Mouse (Mus musculus) 3134 (cell line): ENCODE results near the gene Pdrg1.

Source experiments
- DNase-seq: peaks from one replicate; pipeline ENCODE4 v3.0.0-alpha.2; 2011; ENCODE audit warnings: low spot score; ENCODE audit not compliant: insufficient read length; ENCODE audit errors: extremely low read depth

Pdrg1 gene

DNA sequence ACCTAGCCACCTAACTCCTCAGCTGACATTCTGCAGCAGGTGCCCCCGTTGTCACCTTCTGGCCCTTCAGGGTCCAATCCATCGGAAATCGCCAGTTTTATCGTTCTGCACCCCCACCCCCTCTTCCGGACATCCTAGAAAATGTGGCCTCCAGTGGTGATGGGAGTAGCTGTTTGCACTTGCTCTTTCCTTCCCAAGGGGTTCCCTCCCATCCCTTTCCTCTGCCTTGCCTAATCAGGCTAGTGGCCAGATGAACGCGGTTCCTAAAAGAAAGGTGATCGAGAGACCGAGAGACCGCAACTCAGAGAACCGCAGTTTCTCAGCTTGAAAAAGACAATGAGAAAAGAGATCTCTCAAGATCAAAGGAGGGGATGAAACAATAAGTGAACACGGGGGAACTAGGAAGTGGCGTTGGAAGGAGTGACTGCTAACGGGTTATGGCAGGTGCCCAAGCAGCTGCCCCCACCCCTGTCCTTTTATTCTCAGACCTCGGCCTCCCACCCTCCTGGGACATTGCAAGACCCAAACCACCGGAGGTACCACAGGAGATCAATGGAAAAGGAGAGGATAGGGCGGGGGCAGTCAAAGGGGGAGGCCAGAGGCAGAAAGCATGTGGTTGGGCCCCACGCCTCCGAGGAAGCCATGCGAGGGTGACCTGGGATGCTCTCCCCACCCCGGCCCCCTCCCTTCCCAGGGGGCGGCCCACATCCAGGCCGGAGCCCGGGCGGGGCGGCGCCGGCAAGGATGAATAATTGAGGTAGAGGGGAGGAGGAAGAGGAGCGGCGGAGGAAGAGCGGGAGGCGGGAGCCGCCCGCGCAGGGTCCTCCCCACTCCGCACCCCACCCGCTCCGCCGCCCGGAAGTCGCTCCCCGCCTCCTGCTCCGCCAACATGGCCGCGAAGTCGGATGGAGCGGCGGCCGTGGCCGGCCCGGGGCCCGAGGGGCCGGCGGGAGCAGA lies 16.2 kb upstream of the Pdrg1 start, which contains the start of gene Xkr7:
TSS of gene Xkr7 (plus strand) at position 727 of the 957 bp plus-strand sequence.
- DNase-seq: no peak

GRCm38 (mm10) chr2:153030422-153030821 lies 15.2 kb upstream of the Pdrg1 start:
- DNase-seq: no peak

- no peak for DNase-seq
Observed at GRCm38 (mm10) chr2:153027501-153027900, 12.3 kb upstream of the Pdrg1 start.

DNA sequence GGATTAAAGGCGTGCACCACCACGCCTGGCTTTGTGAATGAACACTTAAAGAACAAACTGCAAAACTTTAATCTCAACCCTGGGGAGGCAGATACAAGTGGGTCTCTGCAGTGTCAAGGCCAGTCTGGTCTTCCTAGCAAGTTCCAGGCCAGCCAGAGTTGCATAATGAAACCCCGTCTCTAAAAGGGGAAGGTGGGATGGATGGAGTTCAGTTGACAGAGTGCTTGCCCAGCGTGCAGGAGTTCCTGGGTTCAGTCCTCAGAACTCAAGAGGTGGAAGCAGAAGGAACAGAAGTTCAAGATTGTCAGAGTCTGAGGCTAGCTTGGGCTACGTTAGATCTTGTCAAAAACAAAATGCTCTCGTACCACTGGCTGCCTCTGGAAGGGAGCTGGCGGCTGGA lies 10.8 kb upstream of the Pdrg1 start:
- DNase-seq: no peak

DNA sequence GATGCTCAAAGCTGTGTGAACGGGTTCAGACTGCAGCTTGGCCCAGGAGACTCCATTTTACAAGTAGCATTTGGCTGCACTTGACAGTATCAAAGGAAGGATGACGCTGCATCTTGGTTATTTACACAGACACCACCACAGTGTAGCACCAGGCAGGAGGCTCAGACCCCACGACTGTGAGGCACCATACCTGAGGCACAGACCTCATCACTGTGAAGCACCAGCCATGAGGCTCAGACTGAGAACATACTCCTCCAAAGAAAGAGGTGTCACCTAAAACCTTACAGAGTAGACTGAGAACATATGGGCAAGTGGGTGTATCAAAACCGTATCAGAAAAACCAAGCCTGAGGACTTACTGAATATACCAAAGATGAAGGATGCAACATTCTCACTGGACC lies 7.6 kb upstream of the Pdrg1 start:
- DNase-seq: no peak

DNA sequence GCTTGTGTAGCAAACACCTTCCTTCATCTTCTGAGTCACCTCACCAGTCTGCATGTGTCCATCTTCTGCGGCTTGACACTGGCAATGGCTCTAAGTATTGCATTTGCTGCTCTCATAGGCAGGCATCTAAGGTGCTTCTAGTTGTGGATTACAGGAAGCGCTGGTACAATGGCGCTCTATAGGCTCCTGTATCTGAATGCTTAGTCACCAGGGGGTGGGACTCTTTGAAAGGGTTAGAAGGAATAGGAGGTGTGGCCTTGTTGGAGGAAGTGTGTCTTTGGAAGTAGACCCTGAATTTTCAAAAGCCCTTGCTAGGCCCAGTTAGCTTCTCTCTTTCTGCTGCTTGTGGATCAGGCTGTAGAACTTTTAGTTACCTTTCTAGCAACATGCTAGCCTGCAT lies 5.9 kb upstream of the Pdrg1 start:
- DNase-seq: peak; percentile 40

DNA sequence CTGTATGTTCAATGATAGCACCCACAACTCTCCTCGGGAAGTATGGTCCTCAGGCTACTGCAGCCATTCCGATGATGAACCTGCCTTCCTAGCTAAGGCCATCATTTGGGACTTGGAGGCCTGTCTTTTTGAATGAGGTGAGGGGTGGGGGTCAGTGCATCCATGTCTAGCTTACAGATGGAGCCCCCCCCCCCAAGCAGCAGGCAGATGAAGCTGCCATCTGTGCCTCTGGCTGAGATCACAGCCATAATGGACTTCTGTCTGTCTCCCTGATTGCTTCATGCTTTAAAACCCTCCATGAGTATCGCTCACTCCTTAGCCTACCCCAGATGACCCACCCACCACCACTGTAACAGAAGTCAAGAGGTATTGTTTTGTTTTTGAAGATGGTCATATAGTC lies 4.1 kb upstream of the Pdrg1 start:
- no peak for DNase-seq

GRCm38 (mm10) chr2:153016786-153017185 lies 1.6 kb upstream of the Pdrg1 start:
- DNase-seq: no peak

- DNase-seq: peak; percentile 27
Observed at GRCm38 (mm10) chr2:153015804-153016203, 577 bp upstream of the Pdrg1 start.

GRCm38 (mm10) chr2:153013724-153014515 lies 1.3 kb downstream of the Pdrg1 start:
- peak; percentile 42 for DNase-seq

DNA sequence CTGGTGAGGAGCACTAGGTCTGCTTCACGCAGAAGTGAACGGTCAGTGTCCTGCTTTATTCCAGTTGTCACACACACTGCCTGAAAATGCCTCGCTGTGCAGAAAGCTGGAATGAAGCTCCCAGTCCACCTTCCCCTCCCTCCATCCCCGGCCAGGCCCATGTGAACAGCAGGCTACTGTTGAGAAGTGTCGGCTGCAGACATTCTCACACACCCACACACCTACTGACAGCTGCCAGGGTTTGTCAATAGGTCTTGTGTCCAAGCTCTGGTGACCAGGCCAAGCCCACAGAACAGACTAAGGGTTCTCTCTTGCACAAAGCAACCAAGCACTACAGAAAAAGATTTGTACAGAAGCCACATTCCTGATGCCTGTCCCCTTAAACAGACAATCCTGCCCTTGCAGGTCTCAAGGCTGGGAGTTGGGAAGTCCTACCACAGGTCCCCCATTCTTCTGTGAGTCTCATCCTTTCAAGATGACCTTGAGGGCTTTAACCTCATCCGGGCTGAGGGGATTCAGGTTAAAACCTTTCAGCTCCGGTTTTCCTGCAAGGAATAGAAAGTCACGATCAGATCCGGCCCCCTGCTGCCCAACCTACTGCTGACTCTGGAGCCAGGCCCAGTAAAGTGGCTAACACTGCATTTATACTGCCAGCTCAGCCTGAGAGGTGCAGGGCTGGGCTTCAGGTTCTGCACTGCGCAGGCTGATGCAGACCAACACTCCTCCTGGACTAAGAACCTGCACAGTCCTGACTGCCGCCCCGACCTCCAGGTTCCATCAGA lies 5.8 kb downstream of the Pdrg1 start:
- no peak for DNase-seq

DNA sequence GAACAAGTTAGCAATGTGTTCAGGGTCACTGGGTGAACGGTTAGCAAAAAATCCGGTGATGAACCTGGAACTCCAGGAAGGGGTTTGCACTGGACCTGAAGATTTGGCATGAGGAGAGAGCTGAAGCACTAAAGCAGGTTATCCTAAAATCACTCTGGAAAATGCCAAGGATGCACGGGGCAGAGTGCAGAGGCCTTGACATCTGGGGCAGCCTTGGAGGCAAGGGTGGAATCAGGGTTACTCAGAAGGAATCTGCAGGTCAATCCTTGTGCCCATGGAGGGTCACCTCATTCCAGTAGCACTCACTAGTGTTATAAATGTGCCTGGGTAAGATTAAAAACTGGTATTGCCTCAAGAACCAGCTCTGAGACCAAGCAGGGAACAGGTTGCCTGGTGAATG lies 9.2 kb downstream of the Pdrg1 start:
- no peak for DNase-seq

- no peak for DNase-seq
Observed at GRCm38 (mm10) chr2:153003681-153004338, 11.4 kb downstream of the Pdrg1 start.

GRCm38 (mm10) chr2:153002492-153003248 lies 12.6 kb downstream of the Pdrg1 start:
- DNase-seq: no peak

DNA sequence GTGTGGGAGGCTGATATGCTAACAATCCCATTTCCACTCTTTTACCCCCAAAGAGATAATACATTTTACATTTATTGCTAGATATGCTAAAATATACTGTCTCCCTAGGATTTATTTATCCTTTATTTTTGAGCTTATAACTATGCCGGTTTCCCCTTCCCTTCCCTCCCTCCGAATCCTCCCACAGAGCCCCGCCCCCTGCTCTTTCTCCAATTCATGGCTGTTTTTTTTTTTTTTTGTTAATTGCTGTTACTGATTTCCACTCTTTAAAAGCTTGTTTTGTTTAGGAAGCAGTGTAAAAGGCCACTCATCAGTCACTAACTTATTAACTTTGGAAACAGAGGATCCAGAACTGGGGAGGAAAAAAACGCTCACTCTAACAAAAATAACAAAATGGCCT lies 18.2 kb downstream of the Pdrg1 start:
- no peak for DNase-seq

- DNase-seq: no peak
Observed at GRCm38 (mm10) chr2:152991529-152991928, 23.7 kb downstream of the Pdrg1 start.

- no peak for DNase-seq
Observed at GRCm38 (mm10) chr2:152985582-152985981, 29.6 kb downstream of the Pdrg1 start.

DNA sequence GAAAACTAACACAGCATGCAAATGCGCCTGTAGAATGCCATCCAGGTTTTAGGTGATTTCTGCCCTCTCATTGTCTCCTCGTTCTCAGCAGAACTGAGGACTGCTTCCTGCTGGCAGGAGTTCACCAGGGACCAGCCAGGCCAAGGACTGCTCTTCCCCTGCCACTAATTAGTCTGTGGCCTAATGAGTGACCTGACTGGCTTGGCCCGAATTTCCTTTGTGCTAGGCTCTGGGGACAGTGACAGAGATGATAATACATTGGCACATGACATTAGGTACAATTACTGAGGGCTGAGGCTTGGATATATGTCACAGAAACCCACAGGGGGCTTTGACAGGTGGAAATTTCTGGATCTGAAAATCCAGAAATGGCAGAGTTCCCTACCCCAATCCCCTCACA lies 38.2 kb downstream of the Pdrg1 start:
- no peak for DNase-seq

DNA sequence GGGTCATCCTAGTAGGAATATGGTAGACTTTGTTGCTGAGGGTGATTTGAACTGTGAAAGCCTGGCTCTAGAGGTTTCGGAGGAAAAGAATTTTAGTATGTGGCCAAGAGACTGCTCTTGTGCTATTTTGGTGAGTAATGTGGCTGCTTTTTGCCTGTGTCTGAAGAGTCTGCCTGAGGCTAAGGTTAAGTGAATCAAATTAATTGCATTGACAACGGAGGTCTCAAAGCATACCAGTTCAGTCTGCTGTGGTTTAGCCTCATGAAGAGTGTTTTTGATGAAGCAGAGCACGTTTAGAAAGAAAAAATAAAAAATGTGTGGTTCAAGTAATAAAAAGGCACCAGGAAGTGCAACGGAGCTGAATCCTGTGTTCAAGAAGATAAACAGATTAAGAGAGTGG lies 49.7 kb downstream of the Pdrg1 start:
- DNase-seq: no peak
